Mouse (Mus musculus): ENCODE measurements around the gene Ccdc17. TPM values are rescaled to one million over a fixed set of nuclear protein-coding genes. Genes with fewer than 3 reads are reported as not detected.

Gene Ccdc17
- polyA plus RNA-seq, 1 experiment from 2014 or later: 3.6 TPM

DNA sequence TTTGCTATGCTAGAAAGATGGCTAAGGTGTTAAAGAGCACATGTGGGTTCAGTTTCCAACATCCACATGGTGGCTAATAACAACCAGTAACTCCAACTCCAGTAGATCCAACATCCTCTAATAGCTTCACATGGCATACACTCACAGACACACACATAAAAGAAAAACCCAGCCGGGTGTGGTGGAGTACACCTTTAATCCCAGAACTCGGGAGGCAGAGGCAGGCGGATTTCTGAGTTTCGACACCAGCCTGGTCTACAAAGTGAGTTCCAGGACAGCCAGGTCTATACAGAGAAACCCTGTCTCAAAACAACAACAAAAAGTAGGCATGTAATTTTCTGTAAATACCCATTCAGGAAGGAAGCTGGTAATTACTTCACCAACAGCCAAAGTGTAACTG lies 28.4 kb downstream of the Ccdc17 start:
- Histone ChIP-seq H3K27me3 (ENCODE audit: insufficient read depth, poor library complexity, severe bottlenecking) (no peaks in the 10 kb centered on the region), H3K4me3 (peak overlapping the region; percentile 94), H3K27ac (no peak overlapping the region), H3K9me3 (no peaks in the 10 kb centered on the region), H3K36me3 (peaks cover 57% of the 10 kb centered on the region), H3K4me1 (replicated peaks) (peaks cover 21% of the 10 kb centered on the region)
- no peak for DNase-seq (ENCODE audit: low spot score)
- 91% methylated on average over 4 of the region's 4 CpGs for WGBS

DNA sequence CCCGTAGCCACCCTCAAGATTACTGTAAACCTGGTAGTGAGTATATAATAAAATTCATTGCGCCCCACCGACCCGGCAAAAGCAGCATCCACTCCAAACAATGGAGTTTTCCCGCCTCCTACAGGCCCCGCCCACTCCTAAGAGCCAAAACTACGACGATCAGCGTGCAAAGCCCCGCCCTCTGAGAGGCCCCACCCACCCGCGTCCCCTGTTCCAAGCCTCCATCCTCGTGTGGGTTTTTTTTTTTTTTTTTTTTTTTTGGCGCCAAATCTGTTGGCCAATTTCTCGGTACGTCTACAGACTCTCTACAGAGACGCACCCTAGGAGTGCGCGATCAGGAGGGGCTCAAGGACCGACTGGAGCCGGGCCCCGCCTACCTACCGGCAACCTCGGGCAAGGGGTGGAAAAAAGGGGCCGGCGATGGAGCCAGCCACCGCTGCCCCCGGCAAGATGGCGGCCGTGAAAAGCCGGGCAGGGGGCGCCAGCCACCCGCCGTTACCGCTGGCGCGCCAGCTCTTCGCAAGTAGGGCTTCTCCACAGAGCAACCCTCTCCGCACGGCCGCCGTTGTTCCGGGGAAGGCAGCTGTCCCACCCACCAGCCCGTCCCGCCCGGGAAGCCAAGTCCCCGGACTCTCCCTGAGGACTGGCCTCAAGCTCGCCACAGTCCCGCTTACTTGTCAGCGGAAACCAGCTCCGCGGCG lies 30.4 kb downstream of the Ccdc17 start:
- DNase-seq (ENCODE audit: low spot score): peak; percentile 93
- Histone ChIP-seq H3K36me3 (peaks cover 39% of the 10 kb centered on the region), H3K4me1 (replicated peaks) (peaks cover 21% of the 10 kb centered on the region), H3K27me3 (ENCODE audit: insufficient read depth, poor library complexity, severe bottlenecking) (no peaks in the 10 kb centered on the region), H3K4me3 (peak overlapping the region; percentile 94), H3K9me3 (no peaks in the 10 kb centered on the region), H3K27ac (peak overlapping the region; percentile 97)
- WGBS: under 1% methylated on average over 53 of the region's 53 CpGs

DNA sequence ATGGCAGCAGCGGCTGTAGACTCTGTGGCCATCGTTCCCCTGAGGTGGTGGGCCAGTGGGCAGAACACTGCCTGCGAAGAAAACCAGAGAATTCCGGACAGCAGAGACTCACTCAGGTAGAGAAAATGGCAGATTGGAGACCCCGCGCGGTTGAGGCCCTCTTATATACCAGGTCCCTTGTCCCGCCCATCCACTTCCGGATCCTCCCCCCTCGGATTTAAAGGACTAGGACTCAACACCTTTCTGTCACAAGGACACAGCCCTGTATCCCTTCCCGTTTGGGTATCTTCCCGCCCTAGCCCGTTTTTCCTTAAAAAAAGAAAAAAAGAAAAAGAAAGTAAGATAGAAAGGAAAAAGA lies 30.9 kb downstream of the Ccdc17 start:
- Histone ChIP-seq H3K27ac (peak overlapping the region; percentile 97), H3K27me3 (ENCODE audit: insufficient read depth, poor library complexity, severe bottlenecking) (no peaks in the 10 kb centered on the region), H3K4me1 (replicated peaks) (peaks cover 21% of the 10 kb centered on the region), H3K36me3 (peaks cover 39% of the 10 kb centered on the region), H3K4me3 (peak overlapping the region; percentile 94), H3K9me3 (no peaks in the 10 kb centered on the region)
- DNase-seq (ENCODE audit: low spot score): peak; percentile 94
- WGBS: under 1% methylated on average over 13 of the region's 13 CpGs

DNA sequence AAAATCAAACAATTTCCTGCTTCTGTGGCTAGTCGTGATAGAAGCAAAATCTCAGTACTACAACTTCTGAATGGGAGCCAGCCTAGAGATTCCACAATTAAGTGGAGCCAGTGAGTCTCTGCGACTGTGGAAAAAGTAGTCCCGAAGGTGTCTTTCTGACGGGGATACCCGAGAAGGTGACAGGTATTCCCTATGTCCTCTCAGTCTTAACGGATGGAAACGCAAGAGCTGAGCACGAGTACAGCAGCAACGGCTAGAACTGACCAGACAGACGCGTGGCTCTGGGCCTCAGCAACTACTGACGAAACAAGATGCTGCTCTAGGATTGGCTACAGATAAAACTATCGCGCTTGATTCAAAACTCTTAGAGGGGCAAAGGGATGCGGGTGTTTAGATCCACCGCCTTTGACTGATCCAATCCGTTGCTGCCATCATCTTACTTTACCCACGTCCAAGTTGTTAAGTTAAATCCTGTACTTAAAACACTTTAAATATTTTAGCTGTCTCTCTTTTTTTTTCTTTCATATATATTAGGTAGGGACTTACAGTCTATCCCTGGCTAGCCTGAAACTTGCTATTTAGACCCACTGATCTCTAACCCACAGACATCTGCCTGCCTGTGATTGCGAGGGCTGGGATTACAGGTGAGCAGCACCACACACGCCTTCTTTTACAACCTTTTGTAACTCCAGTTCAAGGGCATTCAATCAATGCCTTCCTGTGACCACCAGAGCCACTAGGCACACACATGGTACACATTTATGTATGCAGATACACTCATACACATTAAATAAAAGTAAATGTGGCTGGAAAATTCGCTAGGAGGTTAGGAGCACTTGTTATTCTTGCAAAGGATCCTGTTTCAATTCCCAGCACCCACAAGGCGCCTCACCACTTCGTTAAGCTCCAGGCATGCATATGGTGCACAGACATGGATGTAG lies 31.5 kb downstream of the Ccdc17 start, which contains the start of gene Nasp:
Gene Nasp (minus strand): TSS at position 220 of the 941 bp plus-strand sequence.
- Histone ChIP-seq H3K4me3 (peak within 1 kb of the TSS; percentile 94), H3K27me3 (ENCODE audit: insufficient read depth, poor library complexity, severe bottlenecking) (no peaks in the 10 kb centered on the region)
- WGBS: 9% methylated on average over 23 of the region's 23 CpGs

DNA sequence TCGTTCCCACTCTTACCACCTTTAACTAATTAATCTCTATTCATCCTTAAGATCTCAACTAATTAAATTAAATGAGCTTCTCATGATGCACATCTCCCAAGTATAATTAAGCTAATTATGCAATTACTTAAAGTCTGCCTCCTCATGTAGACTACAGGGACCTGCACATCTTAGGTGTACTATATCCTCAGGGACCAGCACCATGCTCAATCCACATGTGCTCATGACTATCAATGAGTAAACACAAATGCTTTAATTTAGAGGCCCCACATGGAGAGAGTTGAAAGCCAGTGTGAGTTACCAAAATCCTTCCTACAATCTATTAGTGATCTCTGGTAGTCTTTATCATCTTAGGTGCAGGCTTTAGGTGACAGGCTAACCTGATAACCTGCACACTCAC lies 38.7 kb downstream of the Ccdc17 start:
- Histone ChIP-seq H3K4me1 (replicated peaks) (no peaks in the 10 kb centered on the region), H3K4me3 (no peak overlapping the region), H3K9me3 (no peaks in the 10 kb centered on the region), H3K27me3 (ENCODE audit: insufficient read depth, poor library complexity, severe bottlenecking) (no peaks in the 10 kb centered on the region), H3K36me3 (peaks cover 86% of the 10 kb centered on the region), H3K27ac (no peak overlapping the region)
- 95% methylated on average over 1 of the region's 1 CpGs for WGBS
- no peak for DNase-seq (ENCODE audit: low spot score)

More for the DNA sequence above, 31.5 kb downstream of the Ccdc17 start, which contains the start of gene Nasp:
- H3K9me3 ChIP-seq: no peaks in the 10 kb centered on the region
- peaks cover 39% of the 10 kb centered on the region for H3K36me3 ChIP-seq
- peak within 1 kb of the TSS; percentile 97 for H3K27ac ChIP-seq
- H3K4me1 ChIP-seq (replicated peaks): peaks cover 21% of the 10 kb centered on the region
- DNase-seq (ENCODE audit: low spot score): peak; percentile 85

DNA sequence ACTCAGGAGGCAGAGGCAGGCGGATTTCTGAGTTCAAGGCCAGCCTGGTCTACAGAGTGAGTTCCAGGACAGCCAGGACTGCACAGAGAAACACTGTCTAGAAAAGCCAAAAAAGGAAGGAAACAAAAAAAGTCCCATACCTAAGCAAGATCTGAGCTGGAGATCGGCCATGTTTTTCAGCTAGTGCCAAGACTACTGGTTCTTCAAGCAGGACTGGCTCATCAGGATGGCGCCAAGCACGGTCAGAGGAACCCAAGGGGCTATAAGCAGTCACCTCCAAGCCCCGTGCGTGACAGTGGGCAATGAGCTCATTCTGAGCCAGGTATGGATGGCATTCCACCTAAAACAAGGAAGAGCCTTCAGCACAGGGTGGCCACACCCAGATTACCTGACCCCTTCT lies 42.4 kb downstream of the Ccdc17 start:
- Histone ChIP-seq H3K9me3 (no peaks in the 10 kb centered on the region), H3K27ac (no peak overlapping the region), H3K27me3 (ENCODE audit: insufficient read depth, poor library complexity, severe bottlenecking) (no peaks in the 10 kb centered on the region), H3K36me3 (peaks cover 99% of the 10 kb centered on the region), H3K4me3 (no peak overlapping the region), H3K4me1 (replicated peaks) (no peaks in the 10 kb centered on the region)
- DNase-seq (ENCODE audit: low spot score): no peak
- 97% methylated on average over 6 of the region's 6 CpGs for WGBS

DNA sequence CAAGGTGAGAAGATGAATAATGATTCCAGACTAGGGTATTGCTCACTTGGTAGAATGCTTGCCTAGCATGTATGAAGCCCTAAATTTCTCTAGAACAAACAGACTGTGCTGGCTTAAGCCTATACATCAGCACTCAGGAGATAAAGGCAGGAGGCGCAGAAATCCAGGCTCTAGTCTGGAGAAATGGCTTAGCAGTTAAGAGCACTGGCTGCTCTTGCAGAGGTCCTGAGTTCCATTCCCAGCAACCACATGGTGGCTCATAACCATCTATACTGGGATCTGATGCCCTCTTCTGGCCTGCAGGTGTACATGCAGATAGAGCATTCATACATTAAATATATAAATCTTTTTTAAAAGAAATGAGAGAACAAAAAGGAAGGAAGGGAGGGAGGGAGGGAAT lies 45.6 kb downstream of the Ccdc17 start:
- no peak overlapping the region for H3K27ac ChIP-seq
- peaks cover 7% of the 10 kb centered on the region for H3K4me1 ChIP-seq (replicated peaks)
- H3K9me3 ChIP-seq: no peaks in the 10 kb centered on the region
- 98% methylated on average over 1 of the region's 1 CpGs for WGBS
- no peak overlapping the region for H3K4me3 ChIP-seq
- peaks cover 98% of the 10 kb centered on the region for H3K36me3 ChIP-seq
- H3K27me3 ChIP-seq (ENCODE audit: insufficient read depth, poor library complexity, severe bottlenecking): no peaks in the 10 kb centered on the region
- no peak for DNase-seq (ENCODE audit: low spot score)

DNA sequence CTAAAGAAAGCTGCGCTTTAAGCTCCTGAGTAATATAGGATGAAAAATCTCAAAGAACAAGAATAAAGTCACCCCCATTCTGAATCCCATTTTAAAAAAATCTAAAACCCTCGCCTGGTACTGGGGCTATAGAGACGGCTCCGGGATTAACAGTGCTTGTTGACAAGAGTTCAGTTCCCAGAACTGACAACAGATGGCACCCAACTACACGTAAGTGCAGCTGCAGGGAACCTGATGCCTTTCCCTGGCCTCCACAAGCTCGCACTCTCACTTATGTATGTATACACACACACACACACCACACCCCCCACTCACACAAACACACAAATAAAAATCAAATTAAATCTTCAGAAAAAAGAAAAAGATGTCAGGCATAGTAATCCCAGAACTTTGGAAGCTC lies 47.9 kb downstream of the Ccdc17 start:
- no peak for DNase-seq (ENCODE audit: low spot score)
- Histone ChIP-seq H3K27ac (no peak overlapping the region), H3K4me3 (no peak overlapping the region), H3K27me3 (ENCODE audit: insufficient read depth, poor library complexity, severe bottlenecking) (no peaks in the 10 kb centered on the region), H3K4me1 (replicated peaks) (peaks cover 29% of the 10 kb centered on the region), H3K9me3 (no peaks in the 10 kb centered on the region), H3K36me3 (peaks cover 98% of the 10 kb centered on the region)
- 71% methylated on average over 6 of the region's 6 CpGs for WGBS

DNA sequence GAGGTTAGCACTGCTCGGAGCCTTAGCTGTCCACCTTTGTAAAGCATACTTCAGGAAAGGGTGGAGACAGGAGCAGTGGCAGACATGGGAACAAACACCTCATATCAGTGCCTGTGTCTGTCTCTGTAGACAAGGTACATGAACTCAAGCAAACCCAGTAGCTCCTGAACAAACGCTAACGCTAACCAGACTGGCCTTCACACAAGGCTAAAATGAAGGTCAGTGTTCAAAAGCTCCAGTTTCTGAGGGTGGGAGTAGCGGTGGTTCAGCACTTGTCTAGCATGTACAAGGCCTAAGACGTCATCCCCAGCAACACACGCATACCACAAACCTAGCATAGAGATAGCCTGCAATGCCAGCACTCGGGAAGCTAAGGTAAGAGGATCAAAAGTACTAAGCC lies 49.2 kb downstream of the Ccdc17 start:
- no peak for DNase-seq (ENCODE audit: low spot score)
- Histone ChIP-seq H3K36me3 (peaks cover 94% of the 10 kb centered on the region), H3K4me3 (no peak overlapping the region), H3K27ac (no peak overlapping the region), H3K9me3 (no peaks in the 10 kb centered on the region), H3K4me1 (replicated peaks) (peaks cover 41% of the 10 kb centered on the region), H3K27me3 (ENCODE audit: insufficient read depth, poor library complexity, severe bottlenecking) (no peaks in the 10 kb centered on the region)
- 93% methylated on average over 7 of the region's 7 CpGs for WGBS

DNA sequence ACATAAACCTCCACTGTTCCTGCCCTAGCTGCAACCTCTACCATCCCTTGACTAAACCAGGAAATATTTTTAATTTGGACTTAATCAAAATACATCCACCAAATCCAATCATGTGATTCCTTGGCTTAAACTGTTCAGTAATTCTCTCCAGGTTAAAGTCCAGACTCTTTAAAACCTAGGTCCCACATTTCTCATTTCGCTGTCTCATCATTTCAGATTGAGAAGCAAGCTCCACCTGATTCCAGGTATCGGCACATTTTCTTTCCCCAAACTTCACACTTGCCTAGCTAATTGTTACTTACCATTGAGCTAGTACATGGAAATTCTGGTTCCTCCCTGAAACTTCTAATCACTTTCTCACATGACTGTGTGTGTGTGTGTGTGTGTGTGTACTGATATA lies 53.0 kb downstream of the Ccdc17 start:
- H3K4me3 ChIP-seq: peak overlapping the region; percentile 83
- no peak for DNase-seq (ENCODE audit: low spot score)
- WGBS: 97% methylated on average over 2 of the region's 2 CpGs
- H3K27me3 ChIP-seq (ENCODE audit: insufficient read depth, poor library complexity, severe bottlenecking): no peaks in the 10 kb centered on the region
- H3K4me1 ChIP-seq (replicated peaks): peaks cover 46% of the 10 kb centered on the region
- H3K27ac ChIP-seq: no peak overlapping the region
- peaks cover 58% of the 10 kb centered on the region for H3K36me3 ChIP-seq
- no peaks in the 10 kb centered on the region for H3K9me3 ChIP-seq

Other genes with a start within 250 kb of the Ccdc17 start
- gene Mast2, start 132.5 kb upstream of the Ccdc17 start, polyA plus RNA-seq (2016; fragmentation: Nextera tagmentation; extraction: Ambion mirVana): 17.6 and 19.5 TPM in 2 replicates
- gene Ipp, start 89.1 kb upstream of the Ccdc17 start, polyA plus RNA-seq (2016; fragmentation: Nextera tagmentation; extraction: Ambion mirVana): 12.5 and 17.5 TPM in 2 replicates
- gene Tmem69, start 40.7 kb upstream of the Ccdc17 start, polyA plus RNA-seq (2016; fragmentation: Nextera tagmentation; extraction: Ambion mirVana): 25.0 and 29.7 TPM in 2 replicates
- gene Gpbp1l1, start 39.0 kb upstream of the Ccdc17 start, polyA plus RNA-seq (2016; fragmentation: Nextera tagmentation; extraction: Ambion mirVana): 21.4 and 27.8 TPM in 2 replicates
- 178 and 293 TPM in 2 replicates for gene Nasp, start 31.3 kb downstream of the Ccdc17 start, polyA plus RNA-seq (2016; fragmentation: Nextera tagmentation; extraction: Ambion mirVana)
- 559 and 600 TPM in 2 replicates for gene Akr1a1, start 55.0 kb downstream of the Ccdc17 start, polyA plus RNA-seq (2016; fragmentation: Nextera tagmentation; extraction: Ambion mirVana)
- gene Prdx1, start 88.9 kb downstream of the Ccdc17 start, polyA plus RNA-seq (2016; fragmentation: Nextera tagmentation; extraction: Ambion mirVana): 1,211 and 1,387 TPM in 2 replicates
- 38.0 and 40.5 TPM in 2 replicates for gene Mmachc, start 111.8 kb downstream of the Ccdc17 start, polyA plus RNA-seq (2016; fragmentation: Nextera tagmentation; extraction: Ambion mirVana)
- gene Ccdc163, start 111.9 kb downstream of the Ccdc17 start, polyA plus RNA-seq (2016; fragmentation: Nextera tagmentation; extraction: Ambion mirVana): 33.1 and 37.4 TPM in 2 replicates
- 7.7 and 8.1 TPM in 2 replicates for gene Tesk2, start 124.3 kb downstream of the Ccdc17 start, polyA plus RNA-seq (2016; fragmentation: Nextera tagmentation; extraction: Ambion mirVana)
- gene Toe1, start 211.0 kb downstream of the Ccdc17 start, polyA plus RNA-seq (2016; fragmentation: Nextera tagmentation; extraction: Ambion mirVana): 39.7 and 39.8 TPM in 2 replicates
- 23.1 and 28.2 TPM in 2 replicates for gene Mutyh, start 211.1 kb downstream of the Ccdc17 start, polyA plus RNA-seq (2016; fragmentation: Nextera tagmentation; extraction: Ambion mirVana)
- gene Hpdl, start 225.1 kb downstream of the Ccdc17 start, polyA plus RNA-seq (2016; fragmentation: Nextera tagmentation; extraction: Ambion mirVana): 1.1 and 1.3 TPM in 2 replicates

Data from hindbrain, embryonic 10.5 days (tissue).